Mouse (Mus musculus) 416B (cell line): ENCODE measurements around the gene Ugt1a5.
"Not testable (repeated sequence)": the region's sequence is repeated elsewhere in the genome, so short reads cannot be mapped to it uniquely, and the experiment has no call there.

Source experiments
- DNase-seq: peaks from one replicate; pipeline ENCODE4 v3.0.0; 2011; ENCODE audit warnings: low read depth

Gene Ugt1a5

GRCm38 (mm10) chr1:88224029-88224776, 58.4 kb downstream of the Ugt1a5 start:
- no peak for DNase-seq

GRCm38 (mm10) chr1:88225301-88225700, 59.5 kb downstream of the Ugt1a5 start:
- DNase-seq = not testable (repeated sequence)

GRCm38 (mm10) chr1:88225741-88226140, 59.9 kb downstream of the Ugt1a5 start:
- DNase-seq = no peak

GRCm38 (mm10) chr1:88226670-88227379, 61.0 kb downstream of the Ugt1a5 start, which contains the start of gene Mroh2a:
Gene Mroh2a (plus strand): TSS chr1:88226986.
- no peak for DNase-seq

- no peak for DNase-seq
These were observed 61.7 kb downstream of the Ugt1a5 start for GRCm38 (mm10) chr1:88227482-88227881.

- no peak for DNase-seq
These were observed 62.3 kb downstream of the Ugt1a5 start for GRCm38 (mm10) chr1:88228121-88228520.

- no peak for DNase-seq
These were observed 63.8 kb downstream of the Ugt1a5 start for GRCm38 (mm10) chr1:88229566-88229965.

GRCm38 (mm10) chr1:88229986-88230385, 64.2 kb downstream of the Ugt1a5 start:
- DNase-seq = no peak

- no peak for DNase-seq
These were observed 64.6 kb downstream of the Ugt1a5 start for GRCm38 (mm10) chr1:88230421-88230820.

GRCm38 (mm10) chr1:88230981-88231802, 65.4 kb downstream of the Ugt1a5 start:
- DNase-seq = no peak

GRCm38 (mm10) chr1:88231803-88232499, 66.1 kb downstream of the Ugt1a5 start:
- no peak for DNase-seq

- DNase-seq = no peak
These were observed 67.0 kb downstream of the Ugt1a5 start for GRCm38 (mm10) chr1:88232664-88233380.

GRCm38 (mm10) chr1:88233421-88234247, 67.8 kb downstream of the Ugt1a5 start:
- no peak for DNase-seq

GRCm38 (mm10) chr1:88234248-88234610, 68.4 kb downstream of the Ugt1a5 start:
- no peak for DNase-seq

- no peak for DNase-seq
These were observed 68.8 kb downstream of the Ugt1a5 start for GRCm38 (mm10) chr1:88234646-88235045.

- DNase-seq = no peak
These were observed 69.5 kb downstream of the Ugt1a5 start for GRCm38 (mm10) chr1:88235046-88235893.

GRCm38 (mm10) chr1:88235894-88236415, 70.1 kb downstream of the Ugt1a5 start:
- DNase-seq = no peak

GRCm38 (mm10) chr1:88237311-88237710, 71.5 kb downstream of the Ugt1a5 start:
- no peak for DNase-seq

GRCm38 (mm10) chr1:88238771-88239170, 73.0 kb downstream of the Ugt1a5 start:
- DNase-seq = no peak
